Mouse (Mus musculus) embryonic facial prominence, embryonic 10.5 days (tissue): Measurements from ENCODE around the gene Foxj2. TPM values are rescaled to one million over a fixed set of nuclear protein-coding genes. Genes with fewer than 3 reads are reported as not detected.

Experiments
- DNase-seq: peaks from one replicate; pipeline ENCODE4 v3.0.0-alpha.2; 2017; ENCODE audit warnings: low spot score
- H3K27ac ChIP-seq: fragments of 300-500 bp; sonication (generic); replicated peaks from 2 replicates; pipeline ENCODE4 v1.5.1; 2016; ENCODE audit warnings: mild to moderate bottlenecking
- H3K27me3 ChIP-seq: fragments of 300-500 bp; sonication (generic); replicated peaks from 2 replicates; pipeline ENCODE4 v1.6.1; 2016; ENCODE audit warnings: low read depth, mild to moderate bottlenecking; ENCODE audit not compliant: poor library complexity, severe bottlenecking
- H3K36me3 ChIP-seq: fragments of 300-500 bp; sonication (generic); replicated peaks from 2 replicates; pipeline ENCODE4 v1.6.1; 2016; ENCODE audit warnings: mild to moderate bottlenecking, moderate library complexity
- H3K4me1 ChIP-seq: fragments of 300-500 bp; sonication (generic); 2 replicates; pipeline ENCODE4 v1.6.1; 2016
- H3K4me3 ChIP-seq: fragments of 300-500 bp; sonication (generic); 2 replicates; pipeline ENCODE4 v1.5.1; 2016; ENCODE audit warnings: mild to moderate bottlenecking, moderate library complexity
- H3K9me3 ChIP-seq: fragments of 300-500 bp; sonication (generic); 2 replicates; pipeline ENCODE4 v1.6.1; 2016; ENCODE audit warnings: mild to moderate bottlenecking
- WGBS: fragments of 180-500 bp; shearing (Covaris S2); methylation state at CpG from one replicate; pipeline ENCODE4 v1.1.7; 2016; 5-methylcytosine and 5-hydroxymethylcytosine counted together
- polyA plus RNA-seq: library from polyadenylated mRNA; unstranded; fragments of >200 nt; fragmentation: Nextera tagmentation; extraction: Ambion mirVana; gene quantifications from 2 replicates; pipeline ENCODE4 v1.2.1, GENCODE M21; 2016

Gene Foxj2
- polyA plus RNA-seq, 1 experiment from 2014 or later = 2.9 TPM

GRCm38 (mm10) chr6:122801301-122801800, 18.4 kb upstream of the Foxj2 start, which contains the start of gene Slc2a3:
Gene Slc2a3, minus strand, starts transcription at chr6:122801640.
- Histone ChIP-seq H3K9me3 (no peaks in the 10 kb centered on the region), H3K27ac (peak within 1 kb of the TSS; percentile 86), H3K27me3 (peaks cover 35% of the 10 kb centered on the region), H3K4me1 (peaks cover 14% of the 10 kb centered on the region), H3K36me3 (no peaks in the 10 kb centered on the region), H3K4me3 (peak within 1 kb of the TSS; percentile 69)
- no peak for DNase-seq
- WGBS = under 1% methylated on average over 46 of the region's 46 CpGs

- H3K9me3 ChIP-seq = no peaks in the 10 kb centered on the region
- H3K27me3 ChIP-seq = peaks cover 35% of the 10 kb centered on the region
- peaks cover 14% of the 10 kb centered on the region for H3K4me1 ChIP-seq
- peak overlapping the region; percentile 86 for H3K27ac ChIP-seq
- no peaks in the 10 kb centered on the region for H3K36me3 ChIP-seq
- H3K4me3 ChIP-seq = peak overlapping the region; percentile 69
- peak; percentile 71 for DNase-seq
- WGBS = 2% methylated on average over 34 of the region's 34 CpGs
These were observed 17.8 kb upstream of the Foxj2 start for GRCm38 (mm10) chr6:122801801-122802514.

DNA sequence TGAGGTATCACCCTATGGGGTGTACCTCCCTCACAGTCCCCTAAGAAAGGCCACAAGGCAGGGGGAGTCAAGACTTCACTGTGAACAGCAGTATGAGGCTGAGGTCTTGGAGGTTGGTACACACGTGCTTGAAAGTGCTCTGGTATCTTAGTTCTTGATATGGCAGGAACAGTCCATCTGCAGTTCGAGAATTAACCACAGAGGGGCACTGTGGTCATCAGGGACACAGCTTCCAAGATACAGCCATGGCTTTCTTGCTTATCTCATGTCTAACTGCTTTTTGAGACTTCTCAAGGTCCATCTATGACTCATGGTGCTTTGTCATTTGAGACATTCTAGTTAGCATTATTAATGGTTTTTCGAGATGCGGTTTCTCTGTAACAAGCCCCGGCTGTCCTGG, 15.3 kb upstream of the Foxj2 start:
- Histone ChIP-seq H3K4me3 (no peak overlapping the region), H3K4me1 (peaks cover 14% of the 10 kb centered on the region), H3K36me3 (no peaks in the 10 kb centered on the region), H3K27me3 (peaks cover 35% of the 10 kb centered on the region), H3K9me3 (no peaks in the 10 kb centered on the region), H3K27ac (no peak overlapping the region)
- WGBS = 33% methylated on average over 5 of the region's 5 CpGs
- DNase-seq = peak; percentile 74

DNA sequence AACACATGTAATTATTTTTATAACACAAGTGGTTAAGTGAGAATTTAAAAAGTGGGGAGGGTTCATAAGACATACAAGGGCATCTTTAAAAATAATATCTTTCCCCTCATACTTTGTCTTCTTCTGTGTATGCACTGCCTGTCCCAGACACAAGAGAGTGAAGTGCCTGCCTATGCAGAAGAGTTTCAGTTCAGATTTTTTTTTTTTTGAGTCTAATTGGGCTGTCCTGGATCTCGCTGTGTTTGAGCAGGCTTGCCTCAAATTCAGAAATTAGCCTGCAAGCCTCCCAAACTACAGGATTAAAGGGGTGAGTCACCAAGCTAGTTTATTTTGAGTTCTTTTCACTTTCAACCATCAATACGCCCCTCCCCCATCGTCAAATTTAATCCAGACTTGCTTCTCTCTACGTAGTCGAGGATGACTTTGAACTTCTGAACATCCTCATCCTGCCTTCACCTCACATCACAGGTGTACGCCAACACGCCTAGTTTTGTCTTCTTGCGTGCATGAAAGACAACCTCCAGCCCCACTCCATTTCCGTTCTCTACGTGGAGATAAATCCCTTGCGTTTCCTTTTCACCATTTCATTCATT, 9.6 kb upstream of the Foxj2 start:
- under 1% methylated on average over 11 of the region's 11 CpGs for WGBS
- no peaks in the 10 kb centered on the region for H3K9me3 ChIP-seq
- no peaks in the 10 kb centered on the region for H3K27me3 ChIP-seq
- H3K36me3 ChIP-seq = no peaks in the 10 kb centered on the region
- peaks cover 9% of the 10 kb centered on the region for H3K4me1 ChIP-seq
- H3K27ac ChIP-seq = peak overlapping the region; percentile 97
- H3K4me3 ChIP-seq = peak overlapping the region; percentile 80
- DNase-seq = no peak

DNA sequence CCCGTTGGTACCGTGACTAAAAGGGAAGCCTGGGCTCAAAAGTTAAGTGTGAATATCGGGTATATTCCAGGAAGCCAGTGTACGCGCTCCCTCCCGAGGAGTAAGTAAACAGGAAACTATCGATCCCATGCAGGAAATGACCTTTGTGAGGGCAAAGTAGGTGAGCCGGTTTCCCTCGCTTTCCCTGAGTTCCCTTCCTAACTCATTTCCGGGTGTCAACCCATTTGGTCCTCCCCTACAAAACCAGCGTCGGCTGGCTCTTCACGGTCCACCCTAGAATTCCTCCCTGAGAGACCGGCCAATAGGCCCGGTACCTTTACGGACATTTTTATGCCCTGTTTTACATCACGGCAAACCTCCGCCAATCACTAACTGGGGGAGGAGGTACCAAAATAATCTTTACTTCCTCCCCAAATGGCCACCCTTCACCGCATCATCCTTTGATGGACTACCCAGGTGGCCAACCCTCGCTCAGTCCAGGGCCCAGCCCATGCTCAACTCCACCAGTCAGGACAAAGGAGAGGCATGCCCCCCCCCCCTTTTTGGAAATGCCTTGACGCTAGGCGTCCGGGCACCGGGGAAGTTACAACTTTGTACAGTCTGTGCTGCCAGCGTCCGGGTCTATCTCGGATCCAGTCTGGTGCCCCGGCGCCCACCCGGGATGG, 9.0 kb upstream of the Foxj2 start:
- Histone ChIP-seq H3K4me3 (peak overlapping the region; percentile 80), H3K27me3 (no peaks in the 10 kb centered on the region), H3K27ac (peak overlapping the region; percentile 97), H3K36me3 (no peaks in the 10 kb centered on the region), H3K4me1 (peaks cover 9% of the 10 kb centered on the region), H3K9me3 (no peaks in the 10 kb centered on the region)
- 1% methylated on average over 30 of the region's 30 CpGs for WGBS
- DNase-seq = peak; percentile 97

DNA sequence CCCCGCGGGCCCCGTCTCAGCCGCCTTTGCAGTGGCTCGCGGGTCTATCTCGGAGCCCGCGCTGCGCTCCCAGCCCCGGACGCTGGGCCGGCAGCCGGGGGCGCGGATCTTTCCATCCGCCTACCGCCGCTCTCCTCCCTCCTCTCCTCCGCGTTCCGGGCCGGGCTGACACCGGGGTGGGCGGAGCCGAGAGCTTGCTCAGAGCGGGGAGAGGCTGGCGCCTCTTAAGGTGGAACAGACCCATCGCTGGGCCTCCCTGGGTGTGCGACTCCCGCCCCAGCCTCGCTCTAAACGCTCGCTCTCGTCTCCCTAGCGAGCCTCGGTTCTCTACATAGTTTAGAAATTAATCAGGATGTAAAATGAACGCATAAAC, 8.4 kb upstream of the Foxj2 start:
- Histone ChIP-seq H3K27me3 (no peaks in the 10 kb centered on the region), H3K36me3 (no peaks in the 10 kb centered on the region), H3K9me3 (no peaks in the 10 kb centered on the region), H3K27ac (peak overlapping the region; percentile 97), H3K4me1 (peaks cover 9% of the 10 kb centered on the region), H3K4me3 (peak overlapping the region; percentile 80)
- under 1% methylated on average over 38 of the region's 38 CpGs for WGBS
- peak; percentile 91 for DNase-seq

- H3K36me3 ChIP-seq = no peaks in the 10 kb centered on the region
- H3K4me3 ChIP-seq = peak overlapping the region; percentile 80
- peak overlapping the region; percentile 97 for H3K27ac ChIP-seq
- H3K27me3 ChIP-seq = no peaks in the 10 kb centered on the region
- H3K4me1 ChIP-seq = peaks cover 9% of the 10 kb centered on the region
- DNase-seq = peak; percentile 66
- WGBS = 28% methylated on average over 16 of the region's 16 CpGs
- no peaks in the 10 kb centered on the region for H3K9me3 ChIP-seq
These were observed 7.7 kb upstream of the Foxj2 start for GRCm38 (mm10) chr6:122811771-122812600.

- H3K27ac ChIP-seq = no peak overlapping the region
- peaks cover 9% of the 10 kb centered on the region for H3K4me1 ChIP-seq
- no peak for DNase-seq
- no peaks in the 10 kb centered on the region for H3K9me3 ChIP-seq
- H3K4me3 ChIP-seq = no peak overlapping the region
- no peaks in the 10 kb centered on the region for H3K36me3 ChIP-seq
- 91% methylated on average over 4 of the region's 4 CpGs for WGBS
- no peaks in the 10 kb centered on the region for H3K27me3 ChIP-seq
These were observed 7.0 kb upstream of the Foxj2 start for GRCm38 (mm10) chr6:122812716-122813115.

- Histone ChIP-seq H3K4me1 (peaks cover 9% of the 10 kb centered on the region), H3K4me3 (no peak overlapping the region), H3K27me3 (peaks cover 7% of the 10 kb centered on the region), H3K27ac (no peak overlapping the region), H3K9me3 (no peaks in the 10 kb centered on the region), H3K36me3 (no peaks in the 10 kb centered on the region)
- WGBS = 85% methylated on average over 4 of the region's 4 CpGs
- no peak for DNase-seq
These were observed 6.1 kb upstream of the Foxj2 start for GRCm38 (mm10) chr6:122813640-122814039.

GRCm38 (mm10) chr6:122820071-122820798, 521 bp downstream of the Foxj2 start:
- Histone ChIP-seq H3K9me3 (no peaks in the 10 kb centered on the region), H3K27ac (peak overlapping the region; percentile 91), H3K27me3 (peaks cover 17% of the 10 kb centered on the region), H3K4me1 (peaks cover 37% of the 10 kb centered on the region), H3K36me3 (no peaks in the 10 kb centered on the region), H3K4me3 (peak overlapping the region; percentile 87)
- DNase-seq = peak; percentile 54
- under 1% methylated on average over 38 of the region's 38 CpGs for WGBS

GRCm38 (mm10) chr6:122820799-122821650, 1.3 kb downstream of the Foxj2 start:
- WGBS = 34% methylated on average over 15 of the region's 15 CpGs

More at GRCm38 (mm10) chr6:122820799-122821650, 1.3 kb downstream of the Foxj2 start:
- DNase-seq = no peak
- H3K36me3 ChIP-seq = no peaks in the 10 kb centered on the region
- peaks cover 23% of the 10 kb centered on the region for H3K27me3 ChIP-seq
- H3K9me3 ChIP-seq = no peaks in the 10 kb centered on the region
- H3K4me3 ChIP-seq = peak overlapping the region; percentile 87
- peaks cover 44% of the 10 kb centered on the region for H3K4me1 ChIP-seq
- no peak overlapping the region for H3K27ac ChIP-seq
